Mouse (Mus musculus) liver, embryonic 13.5 days (tissue): ENCODE results near the gene Rabggtb. TPM values are rescaled to one million over a fixed set of nuclear protein-coding genes. Genes with fewer than 3 reads are reported as not detected.

Source experiments
- ATAC-seq: fragments of 200-750 bp; cut with Nextera tagmentation; 2 replicates; pipeline ENCODE4 v1.8.0; 2017; ENCODE audit warnings: low read depth, mild to moderate bottlenecking, moderate number of reproducible peaks, moderate library complexity
- DNase-seq: peaks from one replicate; pipeline ENCODE4 v3.0.0; 2022
- H3K27ac ChIP-seq: fragments of 300-500 bp; sonication (generic); 2 replicates; pipeline ENCODE4 v1.5.1; 2015; ENCODE audit warnings: moderate library complexity, mild to moderate bottlenecking, inconsistent platforms
- H3K27me3 ChIP-seq: fragments of 300-500 bp; sonication (generic); 2 replicates; pipeline ENCODE4 v1.6.1; 2015; ENCODE audit warnings: mild to moderate bottlenecking, inconsistent platforms
- H3K36me3 ChIP-seq: fragments of 300-500 bp; sonication (generic); 2 replicates; pipeline ENCODE4 v1.6.1; 2015; ENCODE audit warnings: mild to moderate bottlenecking, inconsistent platforms
- H3K4me1 ChIP-seq: fragments of 300-500 bp; sonication (generic); replicated peaks from 2 replicates; pipeline ENCODE4 v1.6.1; 2015; ENCODE audit warnings: inconsistent platforms
- H3K4me2 ChIP-seq: fragments of 300-500 bp; sonication (generic); 2 replicates; pipeline ENCODE4 v1.6.1; 2015; ENCODE audit warnings: inconsistent platforms, mild to moderate bottlenecking, moderate library complexity
- H3K4me3 ChIP-seq: fragments of 300-500 bp; sonication (generic); replicated peaks from 2 replicates; pipeline ENCODE4 v1.5.1; 2015; ENCODE audit warnings: mild to moderate bottlenecking, inconsistent platforms
- H3K9ac ChIP-seq: fragments of 300-500 bp; sonication (generic); 2 replicates; pipeline ENCODE4 v1.6.1; 2015; ENCODE audit warnings: mild to moderate bottlenecking, inconsistent platforms
- H3K9me3 ChIP-seq: fragments of 300-500 bp; sonication (generic); replicated peaks from 2 replicates; pipeline ENCODE4 v1.6.1; 2016; ENCODE audit warnings: inconsistent platforms
- WGBS: fragments of 180-500 bp; shearing (Covaris S2); methylation state at CpG from one replicate; pipeline ENCODE4 v1.1.7; 2015; ENCODE audit not compliant: insufficient replicate concordance; 5-methylcytosine and 5-hydroxymethylcytosine counted together
- polyA plus RNA-seq: library from polyadenylated mRNA; unstranded; fragments of >200 nt; fragmentation: Nextera tagmentation; extraction: Ambion mirVana; gene quantifications from 2 replicates; pipeline ENCODE4 v1.2.1, GENCODE M21; 2015

The Rabggtb gene
- polyA plus RNA-seq, 1 experiment from 2014 or later: 56.3 TPM

GRCm38 (mm10) chr3:153858350-153859001, 54.3 kb downstream of the Rabggtb start:
- Histone ChIP-seq H3K27me3 (no peaks in the 10 kb centered on the region), H3K27ac (peak overlapping the region; percentile 47), H3K36me3 (no peaks in the 10 kb centered on the region), H3K4me3 (no peak overlapping the region), H3K4me1 (peaks cover 46% of the 10 kb centered on the region), H3K4me2 (no peak overlapping the region), H3K9me3 (no peaks in the 10 kb centered on the region), H3K9ac (no peak overlapping the region; the same call in 1 of the 2 replicates)
- ATAC-seq (peak; percentile 55), DNase-seq (no peak)
- 66% methylated on average over 10 of the region's 10 CpGs for WGBS

Other genes with a start within 250 kb of the Rabggtb start
- gene St6galnac3, start 187.8 kb downstream of the Rabggtb start, polyA plus RNA-seq: 8.3 and 9.6 TPM in 2 replicates
- gene Asb17, start 68.8 kb downstream of the Rabggtb start, polyA plus RNA-seq: 6.4 TPM in 2 replicates
- gene Msh4, start 6.9 kb downstream of the Rabggtb start, polyA plus RNA-seq: 0.06 and 0.10 TPM in 2 replicates
- gene Acadm, start 31.6 kb upstream of the Rabggtb start, polyA plus RNA-seq: 52.6 and 64.9 TPM in 2 replicates
- 0.21 and 0.24 TPM in 2 replicates for gene Slc44a5, start 60.4 kb upstream of the Rabggtb start, polyA plus RNA-seq